Mouse (Mus musculus) macrophage (primary cell): ENCODE measurements around the gene Itfg1. TPM values are rescaled to one million over a fixed set of nuclear protein-coding genes. Genes with fewer than 3 reads are reported as not detected.

Experiments
- polyA plus RNA-seq: library from polyadenylated mRNA; stranded (reverse); fragments of 250-400 nt; gene quantifications from 3 replicates; pipeline ENCODE4 v1.2.4, GENCODE M21; 2018; ENCODE audit warnings: inconsistent platforms

Itfg1 gene
- polyA plus RNA-seq, 1 experiment from 2014 or later = 73.3 TPM

Other genes with a start within 250 kb of the Itfg1 start
- gene Neto2, start 140.0 kb downstream of the Itfg1 start, polyA plus RNA-seq = 0.05 to 1.1 TPM (median 0.26 TPM) in 3 replicates
- 24.2 to 26.7 TPM (median 24.8 TPM) in 3 replicates for gene Phkb, start within 50 bp of the Itfg1 start, polyA plus RNA-seq